Mouse (Mus musculus): ENCODE measurements at regions not wholly inside any gene's neighbourhood (a gene's known extent, or its start where the extent isn't known, plus 50 kb on each side); places are given as distances from the start of the nearest gene placed in this dataset.
"Not testable (repeated sequence)": the region's sequence is repeated elsewhere in the genome, so short reads cannot be mapped to it uniquely, and the experiment has no call there.

- H3K9ac ChIP-seq (replicated peaks): no peak overlapping the region
- no peaks in the 10 kb centered on the region for H3K9me3 ChIP-seq
- H3K27me3 ChIP-seq: no peaks in the 10 kb centered on the region
- no peak overlapping the region for H3K27ac ChIP-seq
- H3K36me3 ChIP-seq: no peaks in the 10 kb centered on the region
- no peaks in the 10 kb centered on the region for H3K4me1 ChIP-seq (replicated peaks)
- H3K4me3 ChIP-seq (replicated peaks): no peak overlapping the region
- WGBS: 94% methylated on average over 1 of the region's 1 CpGs
- H3K4me2 ChIP-seq (replicated peaks): no peak overlapping the region
- ATAC-seq: no peak
These were observed 227.4 kb downstream of the 4931408C20Rik start for GRCm38 (mm10) chr1:26459892-26460291.

GRCm38 (mm10) chr1:26426383-26426782, 260.9 kb downstream of the 4931408C20Rik start:
- no peaks in the 10 kb centered on the region for H3K36me3 ChIP-seq
- H3K9me3 ChIP-seq: no peaks in the 10 kb centered on the region
- no peak overlapping the region for H3K9ac ChIP-seq (replicated peaks)
- no peaks in the 10 kb centered on the region for H3K4me1 ChIP-seq (replicated peaks)
- WGBS: 86% methylated on average over 5 of the region's 5 CpGs
- H3K4me3 ChIP-seq (replicated peaks): no peak overlapping the region
- H3K27me3 ChIP-seq: no peaks in the 10 kb centered on the region
- no peak overlapping the region for H3K27ac ChIP-seq
- no peak for ATAC-seq
- H3K4me2 ChIP-seq (replicated peaks): no peak overlapping the region

GRCm38 (mm10) chr1:26387938-26388897, 299.0 kb downstream of the 4931408C20Rik start:
- no peaks in the 10 kb centered on the region for H3K9me3 ChIP-seq
- H3K4me3 ChIP-seq (replicated peaks): no peak overlapping the region
- no peak overlapping the region for H3K9ac ChIP-seq (replicated peaks)
- peak overlapping the region; percentile 38 for H3K4me2 ChIP-seq (replicated peaks)
- no peak overlapping the region for H3K27ac ChIP-seq
- H3K36me3 ChIP-seq: no peaks in the 10 kb centered on the region
- no peaks in the 10 kb centered on the region for H3K27me3 ChIP-seq
- peaks cover 12% of the 10 kb centered on the region for H3K4me1 ChIP-seq (replicated peaks)
- WGBS: 11% methylated on average over 11 of the region's 11 CpGs
- ATAC-seq: peak; percentile 58

GRCm38 (mm10) chr1:26340543-26340942, 346.7 kb downstream of the 4931408C20Rik start:
- no peak overlapping the region for H3K9ac ChIP-seq (replicated peaks)
- no peak overlapping the region for H3K4me3 ChIP-seq (replicated peaks)
- 95% methylated on average over 4 of the region's 4 CpGs for WGBS
- H3K9me3 ChIP-seq: no peaks in the 10 kb centered on the region
- no peaks in the 10 kb centered on the region for H3K4me1 ChIP-seq (replicated peaks)
- H3K36me3 ChIP-seq: no peaks in the 10 kb centered on the region
- H3K4me2 ChIP-seq (replicated peaks): no peak overlapping the region
- H3K27ac ChIP-seq: no peak overlapping the region
- no peak for ATAC-seq
- H3K27me3 ChIP-seq: no peaks in the 10 kb centered on the region

GRCm38 (mm10) chr1:26339876-26340275, 347.4 kb downstream of the 4931408C20Rik start:
- not testable (repeated sequence) for H3K4me3 ChIP-seq (replicated peaks); H3K9ac ChIP-seq (replicated peaks); H3K27ac ChIP-seq; ATAC-seq; H3K27me3 ChIP-seq; H3K4me2 ChIP-seq (replicated peaks); H3K9me3 ChIP-seq; H3K36me3 ChIP-seq; H3K4me1 ChIP-seq (replicated peaks)
- WGBS: 89% methylated on average over 5 of the region's 5 CpGs

- H3K4me3 ChIP-seq (replicated peaks): no peak overlapping the region
- H3K4me2 ChIP-seq (replicated peaks): no peak overlapping the region
- no peak for ATAC-seq
- no peak overlapping the region for H3K27ac ChIP-seq
- 89% methylated on average over 2 of the region's 2 CpGs for WGBS
- no peaks in the 10 kb centered on the region for H3K27me3 ChIP-seq
- H3K9ac ChIP-seq (replicated peaks): no peak overlapping the region
- no peaks in the 10 kb centered on the region for H3K36me3 ChIP-seq
- H3K4me1 ChIP-seq (replicated peaks): no peaks in the 10 kb centered on the region
- no peaks in the 10 kb centered on the region for H3K9me3 ChIP-seq
These were observed 397.7 kb downstream of the 4931408C20Rik start for GRCm38 (mm10) chr1:26289582-26289981.

GRCm38 (mm10) chr1:26282885-26283613, 404.2 kb downstream of the 4931408C20Rik start:
- H3K4me2 ChIP-seq (replicated peaks): no peak overlapping the region
- no peak overlapping the region for H3K9ac ChIP-seq (replicated peaks)
- no peak overlapping the region for H3K27ac ChIP-seq
- H3K27me3 ChIP-seq: no peaks in the 10 kb centered on the region
- ATAC-seq: no peak
- H3K36me3 ChIP-seq: no peaks in the 10 kb centered on the region
- no peaks in the 10 kb centered on the region for H3K9me3 ChIP-seq
- H3K4me1 ChIP-seq (replicated peaks): 0 out of 2 replicates have a peak, but pooled peaks cover 4% of the 10 kb centered on the region
- H3K4me3 ChIP-seq (replicated peaks): no peak overlapping the region
- WGBS: 34% methylated on average over 4 of the region's 4 CpGs

- no peak overlapping the region for H3K4me3 ChIP-seq (replicated peaks)
- no peak overlapping the region for H3K4me2 ChIP-seq (replicated peaks)
- H3K27ac ChIP-seq: no peak overlapping the region
- no peak overlapping the region for H3K9ac ChIP-seq (replicated peaks)
- no peaks in the 10 kb centered on the region for H3K27me3 ChIP-seq
- no peak for ATAC-seq
- no peaks in the 10 kb centered on the region for H3K36me3 ChIP-seq
- no peaks in the 10 kb centered on the region for H3K9me3 ChIP-seq
- H3K4me1 ChIP-seq (replicated peaks): no peaks in the 10 kb centered on the region
These were observed 410.7 kb downstream of the 4931408C20Rik start for GRCm38 (mm10) chr1:26276606-26277005.

GRCm38 (mm10) chr1:26243351-26243750, 413.8 kb upstream of the Adgrb3 start:
- Histone ChIP-seq H3K9me3 (no peaks in the 10 kb centered on the region), H3K9ac (replicated peaks) (no peak overlapping the region), H3K36me3 (no peaks in the 10 kb centered on the region), H3K4me3 (replicated peaks) (no peak overlapping the region), H3K4me1 (replicated peaks) (no peaks in the 10 kb centered on the region), H3K27ac (no peak overlapping the region), H3K4me2 (replicated peaks) (no peak overlapping the region), H3K27me3 (no peaks in the 10 kb centered on the region)
- WGBS: 82% methylated on average over 5 of the region's 5 CpGs
- ATAC-seq: no peak

GRCm38 (mm10) chr1:26229291-26230053, 400.0 kb upstream of the Adgrb3 start:
- peaks cover 5% of the 10 kb centered on the region; the same call in 1 of the 2 replicates for H3K4me1 ChIP-seq (replicated peaks)
- H3K9ac ChIP-seq (replicated peaks): no peak overlapping the region
- ATAC-seq: 0 out of 2 replicates have a peak, but pooled peaks have one; percentile 45
- H3K27ac ChIP-seq: no peak overlapping the region
- H3K9me3 ChIP-seq: no peaks in the 10 kb centered on the region
- no peak overlapping the region for H3K4me3 ChIP-seq (replicated peaks)
- H3K27me3 ChIP-seq: no peaks in the 10 kb centered on the region
- WGBS: 51% methylated on average over 8 of the region's 8 CpGs
- no peaks in the 10 kb centered on the region for H3K36me3 ChIP-seq
- H3K4me2 ChIP-seq (replicated peaks): no peak overlapping the region

- no peak for ATAC-seq
- H3K36me3 ChIP-seq: no peaks in the 10 kb centered on the region
- 72% methylated on average over 1 of the region's 1 CpGs for WGBS
- no peaks in the 10 kb centered on the region for H3K9me3 ChIP-seq
- H3K27ac ChIP-seq: no peak overlapping the region
- no peaks in the 10 kb centered on the region for H3K4me1 ChIP-seq (replicated peaks)
- no peaks in the 10 kb centered on the region for H3K27me3 ChIP-seq
- H3K9ac ChIP-seq (replicated peaks): no peak overlapping the region
- no peak overlapping the region for H3K4me2 ChIP-seq (replicated peaks)
- H3K4me3 ChIP-seq (replicated peaks): no peak overlapping the region
These were observed 374.9 kb upstream of the Adgrb3 start for GRCm38 (mm10) chr1:26204443-26204842.

Measured in midbrain, embryonic 13.5 days (tissue).